Mouse (Mus musculus): ENCODE measurements around the gene Pigq. TPM values are rescaled to one million over a fixed set of nuclear protein-coding genes. Genes with fewer than 3 reads are reported as not detected.

Gene Pigq
- polyA plus RNA-seq, 1 experiment = 46.3 TPM

GRCm38 (mm10) chr17:25919144-25919785, 25.5 kb downstream of the Pigq start, which contains the start of gene Rab40c:
Gene Rab40c, minus strand, starts transcription at chr17:25919727.
- Histone ChIP-seq H3ac (ENCODE audit: control insufficient read depth, insufficient read length) (peak within 1 kb of the TSS; percentile 32), H3K4me3 (peak within 1 kb of the TSS; percentile 56), H3K36me3 (ENCODE audit: control insufficient read depth, insufficient read depth) (no peaks in the 10 kb centered on the region), H3K27me3 (ENCODE audit: control insufficient read depth, insufficient read depth, insufficient read length) (no peaks in the 10 kb centered on the region), H3K4me2 (ENCODE audit: low read depth) (peak within 1 kb of the TSS; percentile 79), H3K79me2 (ENCODE audit: control insufficient read depth, insufficient read depth) (peaks cover 41% of the 10 kb centered on the region)
- TF ChIP-seq POLR2AphosphoS2 (IDR thresholded peaks at IDR 0.05; ENCODE audit: insufficient read length, low read depth) = peak; percentile 34
- no peak for TF ChIP-seq SRF (IDR thresholded peaks at IDR 0.05; ENCODE audit: control insufficient read depth, insufficient read length, low read depth)
- no peak for TF ChIP-seq E2F4 (IDR thresholded peaks at IDR 0.05; ENCODE audit: insufficient read depth)
- TF ChIP-seq MYOG (IDR thresholded peaks at IDR 0.05; ENCODE audit: control insufficient read depth in 1 of 3, insufficient read depth in 1 of 3, insufficient read length in 2 of 3, low read depth in 2 of 3) = peak in 1 of 3 experiments; percentile 1
- no peak for TF ChIP-seq TCF3 (IDR thresholded peaks at IDR 0.05; ENCODE audit: insufficient read length, low read depth)
- peak in 1 of 3 experiments; percentile 17 for TF ChIP-seq MYOD1 (IDR thresholded peaks at IDR 0.05; ENCODE audit: control insufficient read depth in 1 of 3, insufficient read length in 2 of 3, low read depth in 2 of 3)
- TF ChIP-seq POLR2A (IDR thresholded peaks at IDR 0.05; ENCODE audit: insufficient read length, low read depth) = peak; percentile 59

GRCm38 (mm10) chr17:25918037-25918750, 26.5 kb downstream of the Pigq start:
- no peaks in the 10 kb centered on the region for H3K27me3 ChIP-seq (ENCODE audit: control insufficient read depth, insufficient read depth, insufficient read length)
- TF ChIP-seq USF1 (IDR thresholded peaks at IDR 0.05; ENCODE audit: low read depth) (no peak), POLR2A (IDR thresholded peaks at IDR 0.05; ENCODE audit: insufficient read length, low read depth) (no peak), REST (IDR thresholded peaks at IDR 0.05; ENCODE audit: insufficient read depth, insufficient read length) (no peak), SRF (IDR thresholded peaks at IDR 0.05; ENCODE audit: control insufficient read depth, insufficient read length, low read depth) (no peak)
- no peaks in the 10 kb centered on the region for H3K36me3 ChIP-seq (ENCODE audit: control insufficient read depth, insufficient read depth)
- H3K4me2 ChIP-seq (ENCODE audit: low read depth) = peak overlapping the region; percentile 73
- H3K79me2 ChIP-seq (ENCODE audit: control insufficient read depth, insufficient read depth) = peaks cover 50% of the 10 kb centered on the region
- H3ac ChIP-seq (ENCODE audit: control insufficient read depth, insufficient read length) = peak overlapping the region; percentile 32
- H3K4me3 ChIP-seq = peak overlapping the region; percentile 56

- no peaks in the 10 kb centered on the region for H3K36me3 ChIP-seq (ENCODE audit: control insufficient read depth, insufficient read depth)
These were observed 27.6 kb downstream of the Pigq start for GRCm38 (mm10) chr17:25916931-25917647.

GRCm38 (mm10) chr17:25914295-25914694, 30.4 kb downstream of the Pigq start:
- TF ChIP-seq TCF12 (IDR thresholded peaks at IDR 0.05; ENCODE audit: insufficient read depth, poor library complexity, severe bottlenecking) (no peak), MYOG (IDR thresholded peaks at IDR 0.05; ENCODE audit: control insufficient read depth in 1 of 3, insufficient read depth in 1 of 3, insufficient read length in 2 of 3, low read depth in 2 of 3) (no peak), POLR2AphosphoS2 (IDR thresholded peaks at IDR 0.05; ENCODE audit: insufficient read length, low read depth) (no peak), SRF (IDR thresholded peaks at IDR 0.05; ENCODE audit: control insufficient read depth, insufficient read length, low read depth) (no peak), USF1 (IDR thresholded peaks at IDR 0.05; ENCODE audit: low read depth) (no peak), REST (IDR thresholded peaks at IDR 0.05; ENCODE audit: insufficient read depth, insufficient read length) (no peak), MYOD1 (IDR thresholded peaks at IDR 0.05; ENCODE audit: control insufficient read depth in 1 of 3, insufficient read length in 2 of 3, low read depth in 2 of 3) (no peak), E2F4 (IDR thresholded peaks at IDR 0.05; ENCODE audit: insufficient read depth) (no peak), MAX (IDR thresholded peaks at IDR 0.05; ENCODE audit: low read depth) (no peak), POLR2A (IDR thresholded peaks at IDR 0.05; ENCODE audit: insufficient read length, low read depth) (no peak), TCF3 (IDR thresholded peaks at IDR 0.05; ENCODE audit: insufficient read length, low read depth) (no peak), CEBPB (IDR thresholded peaks at IDR 0.05; ENCODE audit: insufficient read depth, poor library complexity, severe bottlenecking) (no peak)

More at GRCm38 (mm10) chr17:25916931-25917647, 27.6 kb downstream of the Pigq start:
- peak overlapping the region; percentile 73 for H3K4me2 ChIP-seq (ENCODE audit: low read depth)
- H3K4me3 ChIP-seq = peak overlapping the region; percentile 56
- H3K27me3 ChIP-seq (ENCODE audit: control insufficient read depth, insufficient read depth, insufficient read length) = no peaks in the 10 kb centered on the region
- no peak overlapping the region for H3ac ChIP-seq (ENCODE audit: control insufficient read depth, insufficient read length)
- H3K79me2 ChIP-seq (ENCODE audit: control insufficient read depth, insufficient read depth) = peaks cover 53% of the 10 kb centered on the region
- TF ChIP-seq MYOD1 (IDR thresholded peaks at IDR 0.05; ENCODE audit: control insufficient read depth in 1 of 3, insufficient read length in 2 of 3, low read depth in 2 of 3) = peak in 2 of 3 experiments; percentile 37 to 64
- peak; percentile 17 for TF ChIP-seq TCF12 (IDR thresholded peaks at IDR 0.05; ENCODE audit: insufficient read depth, poor library complexity, severe bottlenecking)
- TF ChIP-seq MAX (IDR thresholded peaks at IDR 0.05; ENCODE audit: low read depth) = no peak
- TF ChIP-seq REST (IDR thresholded peaks at IDR 0.05; ENCODE audit: insufficient read depth, insufficient read length) = no peak

More at GRCm38 (mm10) chr17:25914295-25914694, 30.4 kb downstream of the Pigq start:
- peaks cover 77% of the 10 kb centered on the region for H3K79me2 ChIP-seq (ENCODE audit: control insufficient read depth, insufficient read depth)
- peak overlapping the region; percentile 30 for H3K4me2 ChIP-seq (ENCODE audit: low read depth)
- no peak overlapping the region for H3ac ChIP-seq (ENCODE audit: control insufficient read depth, insufficient read length)
- H3K4me3 ChIP-seq = no peak overlapping the region
- H3K27me3 ChIP-seq (ENCODE audit: control insufficient read depth, insufficient read depth, insufficient read length) = no peaks in the 10 kb centered on the region
- no peaks in the 10 kb centered on the region for H3K36me3 ChIP-seq (ENCODE audit: control insufficient read depth, insufficient read depth)

Data from myocyte (in vitro differentiated cells).